Mouse (Mus musculus) megakaryocyte, embryonic 14.5 days (primary cell): Measurements from ENCODE around the gene Mcu.

Experiments used
- FLI1 ChIP-seq: IDR thresholded peaks from 2 replicates; pipeline ENCODE4 v1.6.1; 2012; ENCODE audit warnings: low read length, inconsistent platforms, mixed read lengths
- GATA1 ChIP-seq: IDR thresholded peaks from 3 replicates; pipeline ENCODE4 v1.6.1; 2012; ENCODE audit warnings: mixed read lengths, low read length, inconsistent platforms, borderline replicate concordance

DNA sequence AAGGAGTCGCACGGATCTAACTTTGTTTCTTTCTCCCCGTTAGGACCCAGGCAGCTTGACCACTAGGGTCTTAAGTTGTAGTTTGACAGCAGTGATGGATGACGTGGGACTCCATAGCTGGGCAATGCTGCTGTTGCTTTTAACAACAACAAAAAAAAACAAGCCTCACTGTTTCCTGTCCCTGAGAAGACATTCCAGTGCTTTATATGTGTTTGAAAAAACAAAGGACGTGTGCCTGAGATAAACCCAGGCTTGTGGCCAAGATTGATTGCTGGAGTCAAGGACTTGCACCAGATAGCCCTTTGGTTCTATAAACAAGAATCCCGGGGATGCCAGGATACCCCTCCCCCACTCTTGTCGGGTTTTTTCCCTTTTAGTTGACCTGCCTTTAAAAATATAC is 173.3 kb downstream of the Mcu start:
- TF ChIP-seq GATA1 (no peak), FLI1 (no peak)
